Mouse (Mus musculus): Measurements from ENCODE around the gene Fbxw9. TPM values are rescaled to one million over a fixed set of nuclear protein-coding genes. Genes with fewer than 3 reads are reported as not detected.
"Not testable (repeated sequence)": the region's sequence is repeated elsewhere in the genome, so short reads cannot be mapped to it uniquely, and the experiment has no call there.

Gene Fbxw9
- polyA plus RNA-seq, 1 experiment from 2014 or later, result 29.0 TPM

GRCm38 (mm10) chr8:85074167-85074566, 14.3 kb downstream of the Fbxw9 start:
- peaks cover 14% of the 10 kb centered on the region; the same call in 1 of the 2 replicates for H3K4me1 ChIP-seq
- H3K4me3 ChIP-seq (replicated peaks), result no peak overlapping the region
- WGBS, result 75% methylated on average over 10 of the region's 10 CpGs
- H3K9ac ChIP-seq, result no peak overlapping the region
- no peak overlapping the region for H3K4me2 ChIP-seq
- no peak overlapping the region for H3K27ac ChIP-seq
- no peak for ATAC-seq (ENCODE audit: insufficient read depth, low FRiP score, low read depth)
- no peaks in the 10 kb centered on the region for H3K9me3 ChIP-seq
- peaks cover 39% of the 10 kb centered on the region for H3K36me3 ChIP-seq
- no peaks in the 10 kb centered on the region for H3K27me3 ChIP-seq (replicated peaks)

- H3K4me2 ChIP-seq, result no peak overlapping the region
These were observed 14.8 kb downstream of the Fbxw9 start for GRCm38 (mm10) chr8:85074617-85075016.

GRCm38 (mm10) chr8:85076001-85076400, 16.1 kb downstream of the Fbxw9 start:
- peaks cover 18% of the 10 kb centered on the region for H3K4me1 ChIP-seq
- no peak overlapping the region for H3K27ac ChIP-seq
- H3K4me2 ChIP-seq, result no peak overlapping the region
- H3K36me3 ChIP-seq, result peaks cover 39% of the 10 kb centered on the region
- no peaks in the 10 kb centered on the region for H3K9me3 ChIP-seq
- no peak for ATAC-seq (ENCODE audit: insufficient read depth, low FRiP score, low read depth)
- 76% methylated on average over 9 of the region's 9 CpGs for WGBS
- H3K27me3 ChIP-seq (replicated peaks), result no peaks in the 10 kb centered on the region
- H3K4me3 ChIP-seq (replicated peaks), result no peak overlapping the region
- no peak overlapping the region for H3K9ac ChIP-seq

More at GRCm38 (mm10) chr8:85074617-85075016, 14.8 kb downstream of the Fbxw9 start:
- Histone ChIP-seq H3K36me3 (peaks cover 39% of the 10 kb centered on the region), H3K9ac (no peak overlapping the region), H3K4me1 (peaks cover 17% of the 10 kb centered on the region), H3K4me3 (replicated peaks) (no peak overlapping the region), H3K27me3 (replicated peaks) (no peaks in the 10 kb centered on the region), H3K27ac (no peak overlapping the region), H3K9me3 (no peaks in the 10 kb centered on the region)
- 91% methylated on average over 10 of the region's 10 CpGs for WGBS
- no peak for ATAC-seq (ENCODE audit: insufficient read depth, low FRiP score, low read depth)

GRCm38 (mm10) chr8:85076993-85077392, 17.1 kb downstream of the Fbxw9 start:
- Histone ChIP-seq H3K9ac (no peak overlapping the region), H3K27ac (no peak overlapping the region), H3K4me1 (peaks cover 24% of the 10 kb centered on the region), H3K27me3 (replicated peaks) (no peaks in the 10 kb centered on the region), H3K4me3 (replicated peaks) (no peak overlapping the region), H3K9me3 (no peaks in the 10 kb centered on the region), H3K4me2 (no peak overlapping the region), H3K36me3 (peaks cover 39% of the 10 kb centered on the region)
- 0% methylated on average over 2 of the region's 2 CpGs for WGBS
- ATAC-seq (ENCODE audit: insufficient read depth, low FRiP score, low read depth), result no peak

- H3K27ac ChIP-seq, result peak overlapping the region; percentile 82
These were observed 20.3 kb downstream of the Fbxw9 start for GRCm38 (mm10) chr8:85080214-85080531.

GRCm38 (mm10) chr8:85080532-85081215, 20.8 kb downstream of the Fbxw9 start, which contains the start of gene Wdr83os:
Gene Wdr83os (plus strand): TSS chr8:85080740.
- H3K27me3 ChIP-seq (replicated peaks), result no peaks in the 10 kb centered on the region
- peaks cover 27% of the 10 kb centered on the region for H3K4me1 ChIP-seq
- peak; percentile 0 for ATAC-seq (ENCODE audit: insufficient read depth, low FRiP score, low read depth)
- peak within 1 kb of the TSS; percentile 82 for H3K27ac ChIP-seq
- H3K9ac ChIP-seq, result peak within 1 kb of the TSS; percentile 82
- peak within 1 kb of the TSS; percentile 81 for H3K4me2 ChIP-seq
- H3K9me3 ChIP-seq, result no peaks in the 10 kb centered on the region
- H3K36me3 ChIP-seq, result peaks cover 16% of the 10 kb centered on the region
- WGBS, result under 1% methylated on average over 30 of the region's 30 CpGs
- peak within 1 kb of the TSS; percentile 93 for H3K4me3 ChIP-seq (replicated peaks)

More at GRCm38 (mm10) chr8:85080214-85080531, 20.3 kb downstream of the Fbxw9 start:
- H3K4me3 ChIP-seq (replicated peaks), result peak overlapping the region; percentile 93
- peaks cover 27% of the 10 kb centered on the region for H3K4me1 ChIP-seq
- H3K36me3 ChIP-seq, result peaks cover 20% of the 10 kb centered on the region
- no peaks in the 10 kb centered on the region for H3K27me3 ChIP-seq (replicated peaks)
- no peaks in the 10 kb centered on the region for H3K9me3 ChIP-seq
- H3K4me2 ChIP-seq, result peak overlapping the region; percentile 81
- no peak for ATAC-seq (ENCODE audit: insufficient read depth, low FRiP score, low read depth)
- H3K9ac ChIP-seq, result peak overlapping the region; percentile 82
- under 1% methylated on average over 25 of the region's 25 CpGs for WGBS

GRCm38 (mm10) chr8:85081216-85081555, 21.3 kb downstream of the Fbxw9 start, which contains the start of gene Wdr83:
Gene Wdr83 (minus strand): TSS chr8:85081306.
- ATAC-seq (ENCODE audit: insufficient read depth, low FRiP score, low read depth), result peak; percentile 59
- 0% methylated on average over 9 of the region's 9 CpGs for WGBS

GRCm38 (mm10) chr8:85082169-85082568, 22.3 kb downstream of the Fbxw9 start:
- not testable (repeated sequence) for H3K9ac ChIP-seq; H3K4me2 ChIP-seq; H3K27ac ChIP-seq; H3K9me3 ChIP-seq; ATAC-seq (ENCODE audit: insufficient read depth, low FRiP score, low read depth); H3K27me3 ChIP-seq (replicated peaks); H3K4me3 ChIP-seq (replicated peaks)
- Histone ChIP-seq H3K4me1 (peaks cover 27% of the 10 kb centered on the region), H3K36me3 (peaks cover 14% of the 10 kb centered on the region)
- WGBS, result 75% methylated on average over 4 of the region's 4 CpGs

More at GRCm38 (mm10) chr8:85081216-85081555, 21.3 kb downstream of the Fbxw9 start, which contains the start of gene Wdr83:
- H3K4me3 ChIP-seq (replicated peaks), result peak within 1 kb of the TSS; percentile 93
- H3K36me3 ChIP-seq, result peaks cover 12% of the 10 kb centered on the region
- H3K4me1 ChIP-seq, result peaks cover 27% of the 10 kb centered on the region
- H3K9ac ChIP-seq, result peak within 1 kb of the TSS; percentile 82
- peak within 1 kb of the TSS; percentile 82 for H3K27ac ChIP-seq
- no peaks in the 10 kb centered on the region for H3K9me3 ChIP-seq
- H3K4me2 ChIP-seq, result peak within 1 kb of the TSS; percentile 81
- H3K27me3 ChIP-seq (replicated peaks), result no peaks in the 10 kb centered on the region

- WGBS, result under 1% methylated on average over 30 of the region's 30 CpGs
- peak; percentile 88 for ATAC-seq (ENCODE audit: insufficient read depth, low FRiP score, low read depth)
- peak within 1 kb of the TSS; percentile 85 for H3K4me2 ChIP-seq
- peaks cover 19% of the 10 kb centered on the region for H3K36me3 ChIP-seq
- no peaks in the 10 kb centered on the region for H3K27me3 ChIP-seq (replicated peaks)
- peak within 1 kb of the TSS; percentile 70 for H3K4me3 ChIP-seq (replicated peaks)
- H3K9ac ChIP-seq, result peak within 1 kb of the TSS; percentile 67
- H3K4me1 ChIP-seq, result peaks cover 27% of the 10 kb centered on the region
- H3K9me3 ChIP-seq, result no peaks in the 10 kb centered on the region
- H3K27ac ChIP-seq, result peak within 1 kb of the TSS; percentile 57; the same call in 1 of the 2 replicates
These were observed 23.4 kb downstream of the Fbxw9 start, which contains the start of gene Man2b1 for GRCm38 (mm10) chr8:85083108-85083813. Gene Man2b1 (plus strand): TSS chr8:85083270.

GRCm38 (mm10) chr8:85084633-85085032, 24.8 kb downstream of the Fbxw9 start:
- H3K4me2 ChIP-seq, result no peak overlapping the region; the same call in 1 of the 2 replicates
- H3K27me3 ChIP-seq (replicated peaks), result no peaks in the 10 kb centered on the region
- peaks cover 20% of the 10 kb centered on the region; the same call in 1 of the 2 replicates for H3K36me3 ChIP-seq
- no peaks in the 10 kb centered on the region for H3K9me3 ChIP-seq
- ATAC-seq (ENCODE audit: insufficient read depth, low FRiP score, low read depth), result no peak
- no peak overlapping the region for H3K27ac ChIP-seq
- no peak overlapping the region for H3K9ac ChIP-seq
- H3K4me1 ChIP-seq, result peaks cover 24% of the 10 kb centered on the region
- 86% methylated on average over 8 of the region's 8 CpGs for WGBS
- 0 out of 2 replicates have a peak overlapping the region, but pooled peaks have one; percentile 70 for H3K4me3 ChIP-seq (replicated peaks)

GRCm38 (mm10) chr8:85086238-85086637, 26.4 kb downstream of the Fbxw9 start:
- H3K4me1 ChIP-seq, result peaks cover 20% of the 10 kb centered on the region
- H3K9me3 ChIP-seq, result no peaks in the 10 kb centered on the region
- H3K27ac ChIP-seq, result no peak overlapping the region
- no peak overlapping the region for H3K9ac ChIP-seq
- WGBS, result 81% methylated on average over 3 of the region's 3 CpGs
- H3K4me2 ChIP-seq, result no peak overlapping the region
- peaks cover 20% of the 10 kb centered on the region; the same call in 1 of the 2 replicates for H3K36me3 ChIP-seq
- H3K4me3 ChIP-seq (replicated peaks), result no peak overlapping the region
- no peak for ATAC-seq (ENCODE audit: insufficient read depth, low FRiP score, low read depth)
- no peaks in the 10 kb centered on the region for H3K27me3 ChIP-seq (replicated peaks)

GRCm38 (mm10) chr8:85088771-85089170, 28.9 kb downstream of the Fbxw9 start:
- ATAC-seq (ENCODE audit: insufficient read depth, low FRiP score, low read depth), result no peak
- no peak overlapping the region for H3K9ac ChIP-seq
- H3K4me3 ChIP-seq (replicated peaks), result no peak overlapping the region
- 67% methylated on average over 2 of the region's 2 CpGs for WGBS
- no peaks in the 10 kb centered on the region for H3K27me3 ChIP-seq (replicated peaks)
- peaks cover 20% of the 10 kb centered on the region; the same call in 1 of the 2 replicates for H3K36me3 ChIP-seq
- H3K4me2 ChIP-seq, result no peak overlapping the region
- no peaks in the 10 kb centered on the region for H3K9me3 ChIP-seq
- peaks cover 5% of the 10 kb centered on the region; the same call in 1 of the 2 replicates for H3K4me1 ChIP-seq
- no peak overlapping the region for H3K27ac ChIP-seq
